Mouse (Mus musculus) testis, adult 2 months (tissue): ENCODE results near the gene Samd4b.

ENCODE experiments used
- CTCF ChIP-seq: fragments of 200-500 bp; IDR thresholded peaks from 2 replicates; pipeline ENCODE4 v1.5.1; 2012; ENCODE audit warnings: low read depth, mild to moderate bottlenecking, inconsistent platforms, low read length, moderate library complexity; ENCODE audit not compliant: control insufficient read depth, insufficient read depth, insufficient replicate concordance
- POLR2A ChIP-seq: fragments of 200-500 bp; IDR thresholded peaks from 2 replicates; pipeline ENCODE4 v1.6.1; 2012; ENCODE audit warnings: low read depth, mild to moderate bottlenecking, inconsistent platforms, low read length, moderate library complexity; ENCODE audit not compliant: control insufficient read depth

GRCm38 (mm10) chr7:28511441-28511840, 86.5 kb downstream of the Samd4b start:
- TF ChIP-seq CTCF = no peak
- TF ChIP-seq POLR2A = no peak
